Mouse (Mus musculus) ES-Bruce4 (cell line): Measurements from ENCODE around the gene Gm9837.

Source experiments
- CTCF ChIP-seq: IDR thresholded peaks from one replicate; pipeline ENCODE4 v1.8.1; 2011; ENCODE audit warnings: low read depth, low read length
- EP300 ChIP-seq: IDR thresholded peaks from 2 replicates; pipeline ENCODE4 v1.6.1; 2011; ENCODE audit warnings: low read depth, low read length; ENCODE audit not compliant: insufficient read depth
- POLR2A ChIP-seq: IDR thresholded peaks from one replicate; pipeline ENCODE4 v1.8.1; 2011; ENCODE audit warnings: low read length; ENCODE audit not compliant: insufficient read depth

- TF ChIP-seq CTCF (no peak), POLR2A (no peak), EP300 (no peak)
Observed at GRCm38 (mm10) chr11:53429182-53429581, 41.1 kb downstream of the Gm9837 start.
